Mouse (Mus musculus): ENCODE data around the gene Klf6.

DNA sequence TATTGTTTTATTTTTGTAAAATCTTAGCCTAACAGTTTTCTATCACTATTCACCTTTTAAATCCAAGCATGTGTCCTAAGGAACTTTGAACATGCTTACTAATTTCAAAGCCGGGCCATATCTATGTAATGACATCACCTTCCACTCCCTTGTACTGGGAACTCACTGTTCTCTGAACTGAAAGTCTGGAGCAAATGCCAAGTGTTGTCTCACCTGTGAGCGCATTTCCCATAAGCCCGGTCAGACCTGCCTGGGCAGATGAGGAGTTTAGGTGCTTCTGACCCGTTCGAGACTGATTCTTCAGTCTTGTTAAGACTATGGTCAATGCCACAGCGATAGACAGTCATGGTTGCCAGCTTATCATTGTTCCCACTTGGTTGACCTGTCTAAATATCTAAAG lies 19.9 kb upstream of the Klf6 start:
- TF ChIP-seq POLR2A (IDR thresholded peaks at IDR 0.05; ENCODE audit: borderline replicate concordance, insufficient read depth, low read length) (no peak), CTCF (IDR thresholded peaks at IDR 0.05; ENCODE audit: borderline replicate concordance, insufficient read depth, low read depth, low read length) (no peak)
